Mouse (Mus musculus): ENCODE measurements around the gene Ugt1a5.

Ugt1a5 gene

GRCm38 (mm10) chr1:88261706-88262105 lies 95.9 kb downstream of the Ugt1a5 start:
- no peak for DNase-seq (ENCODE audit: low spot score)

GRCm38 (mm10) chr1:88262255-88262654 lies 96.4 kb downstream of the Ugt1a5 start:
- DNase-seq (ENCODE audit: low spot score) = no peak

- no peak for DNase-seq (ENCODE audit: low spot score)
Observed at GRCm38 (mm10) chr1:88262961-88263360, 97.1 kb downstream of the Ugt1a5 start.

GRCm38 (mm10) chr1:88263778-88264177 lies 98.0 kb downstream of the Ugt1a5 start:
- no peak for DNase-seq (ENCODE audit: low spot score)

GRCm38 (mm10) chr1:88264237-88264868 lies 98.5 kb downstream of the Ugt1a5 start:
- DNase-seq (ENCODE audit: low spot score) = no peak

GRCm38 (mm10) chr1:88264869-88265240 lies 99.0 kb downstream of the Ugt1a5 start:
- no peak for DNase-seq (ENCODE audit: low spot score)

- no peak for DNase-seq (ENCODE audit: low spot score)
Observed at GRCm38 (mm10) chr1:88266123-88266522, 100.3 kb downstream of the Ugt1a5 start.

- DNase-seq (ENCODE audit: low spot score) = no peak
Observed at GRCm38 (mm10) chr1:88267489-88267888, 101.7 kb downstream of the Ugt1a5 start.

- DNase-seq (ENCODE audit: low spot score) = no peak
Observed at GRCm38 (mm10) chr1:88268070-88268469, 102.3 kb downstream of the Ugt1a5 start.

Data from c-Kit-positive CD71-positive TER-119-positive erythroid progenitor cells, embryonic 14.5 days (primary cell).